Mouse (Mus musculus) kidney, postnatal 25 days (tissue): ENCODE measurements around the gene 9930104L06Rik.

Source experiments
- DNase-seq, 2 experiments: peaks; one replicate each; pipeline ENCODE4 v3.0.0; 2021; ENCODE audit warnings: mixed read lengths in 2 of 2

9930104L06Rik gene

DNA sequence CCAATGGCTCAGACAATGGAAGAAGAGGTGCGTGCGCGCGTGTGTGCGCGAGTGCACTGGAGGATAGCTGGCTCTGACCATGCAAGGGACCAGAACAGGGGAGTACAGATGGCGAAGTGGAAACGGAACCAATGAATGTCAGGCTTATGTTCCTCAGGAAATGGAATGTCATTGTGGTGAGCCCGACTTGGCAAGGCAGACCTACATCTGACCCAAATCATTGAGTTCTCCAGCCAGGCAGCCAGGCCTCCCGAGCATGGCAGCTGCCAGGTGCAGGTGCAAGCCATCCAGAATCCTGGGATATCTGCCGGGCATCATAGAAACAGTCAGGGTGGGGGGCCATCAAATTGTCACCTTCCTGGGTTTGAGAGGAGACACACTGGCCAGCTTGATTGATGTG, 24.1 kb downstream of the 9930104L06Rik start:
- no peak for DNase-seq

DNA sequence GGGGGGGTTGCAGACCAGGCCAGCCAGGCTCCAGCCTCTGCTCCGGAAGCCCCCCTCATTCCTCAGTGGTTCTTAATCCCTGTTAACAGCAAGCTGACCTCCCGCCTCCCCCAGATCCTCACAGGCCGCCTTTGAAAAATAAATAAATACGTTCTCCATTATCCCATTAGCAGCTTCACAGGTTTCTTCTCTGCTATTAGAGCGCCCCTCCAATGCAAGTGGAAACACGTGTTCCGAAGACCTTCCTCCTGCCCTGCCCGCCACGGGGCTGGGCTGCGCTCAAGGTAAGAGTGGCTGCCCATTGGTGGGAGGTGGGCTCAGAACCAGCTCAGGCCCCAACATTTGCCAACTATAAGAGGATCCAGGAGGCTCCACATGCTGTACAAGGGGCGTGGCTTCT, 25.7 kb downstream of the 9930104L06Rik start:
- no peak for DNase-seq

DNA sequence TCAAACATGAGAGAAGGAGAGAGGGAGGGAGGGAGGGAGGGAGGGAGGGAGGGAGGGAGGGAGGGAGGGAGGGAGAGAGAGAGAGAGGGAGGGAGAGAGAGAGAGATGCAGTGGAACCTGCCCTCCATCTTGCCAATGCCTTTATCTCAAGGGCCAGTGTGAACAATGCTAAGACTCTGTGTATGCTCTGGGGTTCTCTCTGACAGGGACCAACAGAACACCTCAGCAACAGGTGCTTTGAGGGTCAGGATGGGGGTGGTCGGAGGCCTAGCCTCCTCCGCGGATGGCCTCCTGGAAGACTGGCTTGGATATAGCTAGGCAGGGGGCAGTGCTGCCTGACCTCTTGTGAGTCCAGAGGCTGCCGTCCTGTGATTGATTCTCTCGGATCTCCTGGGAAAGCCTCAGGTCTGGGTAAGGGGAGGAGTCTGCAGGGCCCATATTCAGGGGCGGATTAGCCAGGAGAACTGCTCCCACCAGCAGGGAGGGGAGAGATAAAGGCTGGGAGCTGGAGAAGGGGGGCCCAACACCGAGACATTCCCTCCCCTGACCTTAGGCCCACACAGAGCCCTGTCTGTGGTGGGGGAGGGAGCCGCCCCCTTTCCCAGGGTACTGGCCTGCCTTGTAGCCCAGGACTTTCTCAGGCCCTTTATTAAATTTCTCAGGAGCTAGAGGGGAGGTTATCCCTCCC, 28.2 kb downstream of the 9930104L06Rik start:
- DNase-seq = no peak

DNA sequence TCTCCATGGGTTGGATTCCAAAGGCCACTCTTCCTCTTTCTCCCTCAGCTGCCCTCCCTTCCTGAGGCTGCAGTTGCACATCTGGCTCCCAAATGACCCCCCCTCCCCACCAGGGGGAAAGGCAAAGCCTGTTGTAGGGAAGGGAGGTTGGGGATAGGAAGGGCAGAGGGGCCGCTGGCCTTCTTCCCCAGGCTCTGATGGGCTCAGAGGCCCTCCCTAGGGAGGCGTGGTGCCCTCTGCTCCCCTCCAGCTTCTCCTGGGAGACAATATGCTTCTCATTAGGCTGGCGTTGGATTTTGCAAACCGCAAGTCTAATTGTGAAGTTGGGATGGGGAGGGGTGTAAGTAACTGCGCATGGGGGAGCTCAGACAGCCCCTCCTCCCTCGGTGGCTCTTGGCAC, 31.9 kb downstream of the 9930104L06Rik start:
- no peak for DNase-seq

DNA sequence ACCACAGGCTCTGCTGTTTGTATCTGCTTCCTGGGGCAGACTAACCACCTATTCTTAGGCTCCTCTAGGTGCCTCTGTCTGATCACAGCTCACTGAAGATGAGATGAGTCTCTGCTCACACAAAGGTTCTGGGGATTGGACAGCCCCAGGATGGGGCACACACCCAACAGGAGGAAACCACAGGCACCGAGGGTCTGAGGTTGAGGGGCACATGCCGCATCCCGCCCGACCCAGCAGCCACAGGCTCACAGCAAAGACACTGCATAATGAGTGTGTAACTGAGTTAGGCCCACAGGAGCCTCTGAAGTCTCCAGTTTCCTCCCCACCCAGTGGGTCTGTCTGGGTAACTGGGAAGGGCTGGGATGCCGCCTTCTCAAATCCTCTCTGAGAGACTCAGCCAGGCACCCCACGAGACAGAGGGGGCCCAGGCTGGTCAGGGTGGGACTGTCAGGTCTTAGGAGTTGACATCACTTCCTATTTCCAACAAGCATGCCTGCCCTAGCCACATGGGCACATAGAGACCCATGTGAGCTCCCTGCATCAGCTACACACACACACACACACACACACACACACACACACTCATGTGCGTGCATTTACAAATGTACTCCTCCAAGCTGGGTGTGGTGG, 32.5 kb downstream of the 9930104L06Rik start:
- DNase-seq = no peak

DNA sequence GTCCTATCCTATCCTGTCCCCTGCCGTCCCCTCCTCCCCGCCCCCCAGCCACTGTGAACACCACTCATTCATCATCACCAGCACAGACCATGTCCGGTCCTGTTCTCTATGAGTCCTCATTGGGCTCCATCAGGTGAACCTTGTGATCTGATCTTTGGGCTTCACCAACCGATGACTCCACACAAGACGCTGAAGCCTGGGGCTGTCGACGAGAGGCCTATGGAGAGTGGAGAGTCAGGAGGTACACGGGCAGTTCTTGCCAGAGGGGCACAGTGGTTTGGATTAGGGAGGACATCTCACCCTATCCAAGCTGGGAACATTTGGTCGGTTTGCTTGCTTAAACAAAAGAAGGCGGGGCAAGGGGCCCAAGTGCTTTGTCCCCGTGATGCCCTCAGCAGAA, 33.3 kb downstream of the 9930104L06Rik start:
- no peak for DNase-seq

DNA sequence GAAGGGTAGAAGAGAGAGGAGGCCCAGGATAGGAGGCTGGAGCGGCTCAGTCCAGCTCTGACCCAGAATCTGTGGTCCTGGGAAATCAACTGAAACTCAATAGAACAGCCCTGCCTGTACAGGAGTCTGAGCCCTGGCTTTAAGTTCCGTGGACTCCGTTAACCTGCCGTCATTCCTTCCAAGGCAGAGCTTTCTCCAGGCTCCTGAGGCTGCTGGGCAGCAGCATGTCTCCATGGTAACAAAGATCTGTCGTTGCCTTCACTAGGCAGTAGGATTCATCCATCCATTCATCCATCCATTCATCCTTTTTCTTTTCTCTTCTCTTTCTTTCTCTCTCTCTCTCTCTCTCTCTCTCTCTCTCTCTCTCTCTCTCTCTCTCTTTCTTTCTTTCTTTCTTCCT, 33.8 kb downstream of the 9930104L06Rik start:
- no peak for DNase-seq

DNA sequence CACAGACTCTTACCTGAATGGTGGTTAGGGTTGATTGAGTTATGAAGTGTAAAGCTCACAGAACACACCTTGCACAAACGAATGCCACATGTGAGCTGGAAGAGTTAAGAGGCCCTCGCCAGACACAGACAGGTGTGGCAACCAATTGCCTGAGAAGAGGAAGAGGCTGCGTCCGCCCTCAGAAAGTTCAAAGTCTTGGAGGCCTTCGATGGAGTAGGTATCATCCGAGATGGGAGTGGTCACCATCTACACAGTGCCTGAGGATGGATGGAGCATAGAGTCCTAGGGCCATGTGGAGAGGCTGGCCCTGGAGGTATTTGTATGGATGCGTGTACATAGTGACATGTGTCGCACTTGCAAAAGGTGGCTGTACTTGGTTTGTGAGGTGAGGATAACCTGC, 34.2 kb downstream of the 9930104L06Rik start:
- DNase-seq = no peak

DNA sequence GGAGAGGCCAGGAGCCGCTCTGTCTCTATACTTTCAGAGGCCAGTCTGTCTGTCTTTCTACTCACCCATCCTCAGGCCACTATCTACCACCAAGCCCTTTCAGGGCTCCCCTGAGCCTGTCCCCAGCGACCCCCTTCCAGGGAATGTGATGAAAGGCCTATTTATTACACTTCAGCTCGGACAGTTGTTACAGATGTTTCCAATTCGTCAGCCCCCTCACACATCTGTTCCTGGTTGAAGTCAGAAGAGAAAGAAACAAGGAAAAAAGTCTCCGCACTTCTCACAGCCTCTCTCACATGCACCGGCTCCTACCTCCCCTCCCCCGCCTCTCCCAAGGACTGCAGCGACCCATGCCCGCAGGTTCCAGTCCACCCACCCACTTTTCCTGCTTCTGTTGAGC, 35.5 kb downstream of the 9930104L06Rik start:
- DNase-seq = no peak

DNA sequence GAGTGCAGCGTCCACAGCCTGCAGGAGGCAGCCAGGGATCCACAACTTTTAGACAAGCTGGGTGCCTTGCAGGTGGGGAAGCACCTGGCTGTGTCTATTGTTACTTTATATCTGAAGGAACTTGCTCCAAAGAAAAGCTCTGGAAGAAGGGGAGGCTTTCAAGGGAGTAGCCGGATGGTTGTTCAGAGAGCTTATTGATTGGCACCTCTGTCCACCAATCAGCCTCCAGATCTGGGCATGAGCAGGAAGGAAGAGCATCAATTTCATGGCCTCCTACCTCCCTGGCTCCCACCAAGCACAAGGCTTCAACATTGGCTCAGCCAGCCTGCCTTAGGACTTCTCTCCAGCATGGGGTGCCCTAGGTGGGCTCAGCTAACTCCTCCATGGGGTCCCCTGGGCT, 36.4 kb downstream of the 9930104L06Rik start:
- DNase-seq = no peak

DNA sequence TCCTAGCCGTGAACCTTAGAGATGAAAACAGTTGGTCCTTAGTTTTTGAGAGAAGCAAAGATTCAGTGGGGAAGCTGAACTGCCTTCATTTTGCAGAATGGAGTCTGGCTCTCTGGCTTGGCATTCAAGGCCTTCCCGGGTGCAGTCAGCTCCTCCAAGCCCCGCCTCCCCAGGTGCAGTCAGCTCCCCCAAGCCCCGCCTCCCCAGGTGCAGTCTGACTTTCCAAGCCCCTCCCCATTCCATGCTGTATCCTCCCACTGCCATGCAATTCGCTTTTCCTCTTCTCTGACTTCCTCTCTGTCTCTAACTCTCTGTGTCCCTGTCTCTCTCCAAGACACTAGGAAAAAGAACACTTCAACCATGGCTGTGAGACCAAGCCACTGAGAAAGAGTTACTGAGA, 41.4 kb downstream of the 9930104L06Rik start:
- DNase-seq = peak; percentile 58 to 73

DNA sequence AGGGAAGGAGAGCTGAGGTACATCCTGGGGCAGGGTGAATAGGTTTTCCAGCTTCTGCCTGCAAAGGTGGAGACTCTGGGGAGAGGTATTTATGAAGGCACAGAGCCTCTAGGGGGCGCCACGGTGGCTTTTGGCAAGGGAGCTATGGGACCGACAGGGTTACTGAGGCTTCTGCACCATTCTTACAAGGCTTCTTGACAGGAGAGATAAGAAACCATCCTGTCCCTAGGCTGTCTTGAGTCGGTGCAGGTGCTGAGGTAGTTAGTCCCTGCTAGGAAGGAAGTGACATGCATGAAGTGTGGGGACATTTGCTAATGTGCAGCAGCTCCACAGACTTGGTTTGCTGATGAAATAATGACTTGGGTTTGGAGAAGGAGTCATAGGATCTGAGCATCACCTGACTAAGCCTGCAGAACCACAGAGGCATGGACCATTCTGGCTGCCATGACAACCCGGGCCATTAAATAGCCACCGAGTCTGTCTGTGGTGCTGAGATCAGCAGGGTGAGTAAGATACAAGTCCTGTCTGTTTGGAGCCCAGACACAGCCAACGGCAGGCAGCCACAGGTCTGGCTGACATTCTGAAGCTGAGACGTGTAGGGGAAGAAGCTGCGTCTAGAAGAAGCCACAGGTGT, 47.2 kb downstream of the 9930104L06Rik start:
- no peak for DNase-seq

DNA sequence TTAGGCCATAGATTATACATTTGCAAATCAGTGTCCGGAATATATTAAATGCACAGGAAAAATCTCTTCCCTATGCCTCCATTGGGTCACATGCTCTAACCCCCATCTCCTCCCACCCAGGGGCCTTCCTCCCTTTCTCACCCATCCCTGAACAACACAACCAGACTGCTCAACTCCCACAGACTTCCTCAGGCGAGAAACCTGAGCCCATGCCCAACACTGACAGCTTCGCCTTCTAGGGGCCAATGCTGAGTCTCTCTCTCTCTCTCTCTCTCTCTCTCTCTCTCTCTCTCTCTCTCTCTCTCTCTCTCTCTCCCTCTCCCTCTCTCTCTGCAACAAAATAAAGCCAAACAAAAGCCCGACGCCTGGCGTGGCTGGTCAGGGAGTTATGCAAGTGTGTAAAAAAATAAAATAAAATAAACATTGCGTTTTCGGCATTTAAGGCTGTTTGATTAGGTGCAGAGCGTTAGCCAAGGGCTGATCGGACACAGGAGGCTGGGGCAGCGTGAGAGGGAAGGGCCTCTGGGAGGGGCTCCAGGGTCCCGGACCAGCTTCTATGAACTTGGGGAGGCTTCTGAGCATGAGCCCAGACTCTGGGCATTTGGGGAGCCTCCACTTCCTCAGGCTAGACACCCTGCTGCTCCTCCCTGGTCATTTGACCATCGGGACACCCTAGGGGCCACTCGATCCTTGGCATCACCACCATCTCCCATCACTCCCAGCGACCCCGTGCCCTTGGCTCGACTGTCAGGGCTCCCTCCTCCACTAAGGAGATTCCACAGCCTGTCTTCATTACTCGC, 48.2 kb downstream of the 9930104L06Rik start:
- no peak for DNase-seq

DNA sequence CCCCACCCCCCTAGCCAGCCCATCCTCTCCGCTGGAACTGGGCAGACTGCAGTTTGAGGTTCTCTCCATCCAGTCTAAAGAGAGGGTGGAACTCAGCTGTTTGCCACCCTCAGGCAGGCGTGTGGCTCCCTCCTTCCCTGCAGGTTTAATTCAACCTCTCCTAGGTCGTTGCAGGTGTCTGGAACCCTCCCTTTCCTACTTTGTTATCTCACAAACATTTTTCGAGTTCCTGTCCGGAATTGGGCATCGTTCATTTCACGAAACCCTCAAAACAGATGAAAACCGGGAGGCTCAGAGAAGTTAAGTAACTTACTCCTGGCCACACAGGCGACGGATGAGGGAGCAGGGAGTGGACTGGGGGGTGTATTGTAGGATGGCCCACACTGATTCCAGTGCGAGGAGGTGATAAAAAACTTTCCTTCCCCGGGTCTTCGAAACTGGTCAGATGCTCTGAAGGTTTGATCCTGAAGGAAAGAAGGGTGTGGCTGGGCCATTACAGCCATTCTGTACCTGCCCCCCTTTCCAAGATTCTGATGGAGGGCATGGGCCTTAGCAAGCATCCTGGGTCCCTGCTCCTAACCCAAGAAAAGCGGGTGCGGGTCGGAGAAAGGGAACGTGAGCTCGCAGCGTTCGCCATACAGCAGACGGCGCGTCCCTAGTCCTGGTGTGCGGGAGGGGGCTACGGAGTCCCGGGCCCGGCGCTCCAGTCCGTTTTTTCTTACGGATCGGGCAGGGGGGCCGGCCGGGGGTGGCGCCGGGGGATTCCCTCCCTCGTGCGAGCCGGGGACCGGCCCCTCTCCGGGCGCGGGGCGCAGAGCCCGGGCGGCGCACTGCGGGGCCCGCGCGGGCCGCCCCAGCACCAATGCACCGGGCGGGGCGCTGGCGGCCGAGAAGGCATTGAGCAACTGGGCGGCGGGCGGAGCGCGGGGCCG, 49.1 kb downstream of the 9930104L06Rik start, which contains the start of gene Rspo1:
TSS of gene Rspo1 (plus strand) at position 760 of the 932 bp plus-strand sequence.
- DNase-seq = no peak

DNA sequence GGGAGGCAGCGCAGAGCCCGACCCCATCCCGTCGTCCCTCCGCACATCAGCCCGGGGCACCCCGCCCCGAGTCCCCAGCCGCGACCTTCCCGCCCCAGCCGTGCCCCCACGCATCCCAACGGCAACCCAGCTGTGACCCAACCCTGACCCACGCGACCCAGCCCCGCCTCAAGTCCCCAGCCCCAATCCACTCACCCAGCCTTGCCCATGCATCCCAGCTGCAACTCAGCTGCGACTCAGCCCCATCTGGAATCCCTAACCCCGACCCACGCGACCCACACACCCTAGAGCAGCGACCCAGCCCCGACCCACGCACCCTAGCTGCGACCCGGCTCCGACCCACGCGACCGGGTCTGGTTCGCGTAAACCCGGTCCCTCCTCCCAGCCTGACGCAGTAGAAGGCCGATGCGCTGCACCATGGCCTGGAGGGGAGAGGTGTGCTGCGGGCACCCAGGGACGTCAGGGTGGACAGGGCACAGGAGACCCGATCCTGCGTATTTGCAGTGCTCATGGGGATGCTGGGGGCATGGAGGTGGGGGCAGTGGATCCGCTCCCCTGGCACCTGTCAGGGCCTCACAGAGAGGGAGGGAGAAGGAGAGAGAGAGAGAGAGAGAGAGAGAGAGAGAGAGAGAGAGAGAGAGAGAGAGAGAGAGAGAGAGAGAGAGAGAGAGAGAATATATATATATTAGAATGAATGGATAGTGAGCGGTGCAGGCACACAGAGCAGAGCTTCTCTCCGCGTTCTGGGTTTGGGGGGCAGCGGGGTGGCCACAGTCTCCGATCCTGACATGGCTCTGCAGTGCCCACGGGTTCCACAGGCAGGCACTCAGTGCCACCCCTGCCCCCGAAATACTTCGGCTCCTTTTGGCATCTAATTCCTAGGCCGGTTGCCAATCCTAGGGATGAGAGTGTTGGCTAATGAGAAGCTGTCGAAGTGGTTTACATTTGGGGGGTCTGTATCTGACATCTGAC, 50.2 kb downstream of the 9930104L06Rik start:
- DNase-seq = no peak

DNA sequence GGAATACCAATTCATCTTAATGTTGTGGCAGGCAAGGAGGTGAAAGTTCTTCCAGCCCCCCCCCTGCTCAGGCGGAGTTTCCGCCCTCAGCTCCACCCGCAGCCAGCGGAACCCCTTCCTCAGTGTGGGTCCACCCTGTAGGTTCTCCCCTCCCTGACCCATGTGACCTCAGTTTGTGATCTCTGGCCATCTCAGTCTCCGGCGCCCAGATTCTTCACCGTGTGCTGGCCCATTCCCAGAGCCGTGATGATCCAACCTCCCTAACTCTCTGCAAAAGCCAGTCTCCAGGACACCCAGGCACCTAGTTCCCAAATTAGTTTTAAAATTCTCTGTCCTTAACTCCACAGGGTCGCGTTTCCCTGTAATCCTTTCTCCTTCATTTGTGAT, 50.9 kb downstream of the 9930104L06Rik start:
- DNase-seq = no peak

DNA sequence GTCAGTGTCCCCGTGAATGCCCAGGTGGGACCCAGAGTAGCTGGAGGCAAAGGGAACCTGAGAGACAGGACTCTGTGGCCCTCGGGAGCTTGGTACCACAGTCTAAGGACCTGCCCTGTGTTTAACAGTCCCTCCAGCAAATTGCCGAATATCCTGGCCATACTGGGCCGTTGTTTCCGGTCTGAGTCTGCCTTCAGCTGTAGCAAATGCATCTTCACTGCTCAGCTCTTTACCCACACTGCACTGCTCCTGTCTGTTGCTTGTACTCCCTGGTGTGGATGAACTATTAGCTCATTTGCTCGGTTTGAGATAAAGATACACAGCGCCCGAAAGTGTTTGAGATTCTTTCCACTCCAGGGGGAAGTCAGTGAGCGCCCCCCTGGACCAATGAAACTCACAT, 51.5 kb downstream of the 9930104L06Rik start:
- DNase-seq = no peak

DNA sequence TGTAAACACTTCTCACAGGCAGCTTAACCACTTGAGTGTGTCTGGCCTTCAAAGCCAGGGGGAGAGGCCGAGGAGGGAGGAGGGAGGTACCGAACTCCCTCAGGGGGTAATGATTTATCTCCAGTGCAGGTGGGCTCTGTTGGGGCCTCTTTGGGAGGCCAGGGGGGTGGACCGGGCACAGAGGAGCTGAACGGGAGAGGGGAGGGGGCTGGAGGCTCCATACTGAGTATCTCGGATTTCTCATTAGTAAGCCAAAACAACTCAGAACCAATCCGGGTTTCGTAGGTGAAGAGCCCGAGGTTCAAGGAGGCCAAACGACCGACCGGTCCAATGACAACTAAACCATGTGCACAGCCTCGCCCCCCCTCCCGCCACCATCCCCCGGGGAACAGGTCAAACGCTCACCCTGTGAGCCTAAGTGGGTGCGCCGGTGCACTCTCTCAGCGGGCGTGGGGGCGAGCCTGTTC, 53.0 kb downstream of the 9930104L06Rik start:
- no peak for DNase-seq

DNA sequence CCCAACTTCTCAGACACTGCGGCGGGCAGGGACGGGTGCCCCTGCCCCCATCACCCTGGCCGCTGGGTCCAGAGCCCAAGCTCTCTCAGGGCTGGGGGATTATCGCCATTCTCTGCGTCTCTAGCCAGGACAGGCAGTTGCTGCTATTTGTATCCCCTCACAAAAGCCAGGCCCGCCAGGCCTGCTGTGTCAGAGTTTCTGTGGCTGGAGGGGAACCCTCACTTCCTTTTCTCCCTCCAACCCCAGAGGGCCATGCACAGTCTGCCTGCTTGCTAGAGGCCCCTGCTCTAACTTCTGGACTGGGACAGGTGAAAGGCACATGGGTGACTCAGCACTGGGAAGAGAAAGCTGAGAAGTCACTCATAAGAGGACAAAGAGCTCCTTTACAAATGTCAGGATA, 53.5 kb downstream of the 9930104L06Rik start:
- no peak for DNase-seq
